Mouse (Mus musculus): Measurements from ENCODE around the gene Tub.

DNA sequence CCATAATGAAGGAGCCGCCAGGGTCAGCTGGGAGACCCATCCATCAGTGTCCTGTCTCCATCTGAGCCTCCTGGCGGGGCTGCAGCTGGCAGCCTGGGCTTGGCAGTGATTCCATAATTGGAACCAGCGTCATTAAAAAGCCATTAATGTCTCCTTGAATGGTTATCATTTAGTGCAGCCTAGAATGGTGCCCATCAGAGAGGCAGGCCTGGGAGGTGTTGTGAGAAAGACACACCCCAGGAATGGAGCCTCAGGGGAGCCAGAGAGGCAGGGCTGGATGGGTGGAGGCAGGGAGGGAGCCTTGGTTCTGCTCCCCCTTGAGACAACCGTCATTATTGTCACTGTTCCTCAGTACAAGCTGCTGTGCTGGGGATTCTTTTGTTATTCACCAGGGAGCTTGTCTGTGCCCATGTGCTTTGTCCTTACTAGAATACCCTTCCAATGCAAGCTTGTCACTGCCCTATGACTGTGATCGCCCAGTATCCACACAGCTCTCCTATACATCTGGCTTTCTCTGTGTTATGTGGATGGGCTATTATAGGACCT lies 66.3 kb downstream of the Tub start:
- no peak for TF ChIP-seq CTCF (IDR thresholded peaks at IDR 0.05; ENCODE audit: borderline replicate concordance, insufficient read depth, low read length)
- TF ChIP-seq POLR2A (IDR thresholded peaks at IDR 0.05; ENCODE audit: low read depth, low read length): no peak

All from embryonic fibroblast, embryonic 13.5 days (primary cell).